Mouse (Mus musculus) heart, adult 2 months (tissue): ENCODE measurements around the gene Stpg3. TPM values are rescaled to one million over a fixed set of nuclear protein-coding genes. Genes with fewer than 3 reads are reported as not detected.

Experiments
- DNase-seq, 2 experiments: peaks; one replicate each; pipeline ENCODE4 v3.0.0; 2021
- H3K27ac ChIP-seq: fragments of 200-600 bp; 2 replicates; pipeline ENCODE4 v1.8.1; 2022
- H3K27me3 ChIP-seq: fragments of 200-500 bp; 2 replicates; pipeline ENCODE4 v1.6.1; 2012; ENCODE audit warnings: mild to moderate bottlenecking, low read length, inconsistent platforms, mixed read lengths; ENCODE audit not compliant: control insufficient read depth, insufficient read depth
- H3K36me3 ChIP-seq: fragments of 200-500 bp; 2 replicates; pipeline ENCODE4 v1.6.1; 2012; ENCODE audit warnings: low read length, inconsistent platforms; ENCODE audit not compliant: control insufficient read depth, insufficient read depth
- H3K4me1 ChIP-seq: fragments of 200-500 bp; 2 replicates; pipeline ENCODE4 v1.6.1; 2011; ENCODE audit warnings: low read length; ENCODE audit not compliant: control insufficient read depth, insufficient read depth
- H3K4me3 ChIP-seq: fragments of 200-600 bp; 2 replicates; pipeline ENCODE4 v1.8.1; 2022
- H3K79me2 ChIP-seq: fragments of 200-500 bp; replicated peaks from 2 replicates; pipeline ENCODE4 v1.6.1; 2012; ENCODE audit warnings: mild to moderate bottlenecking, inconsistent platforms, low read length, moderate library complexity, mixed read lengths; ENCODE audit not compliant: control insufficient read depth, insufficient read depth
- H3K9ac ChIP-seq: fragments of 200-500 bp; 2 replicates; pipeline ENCODE4 v1.6.1; 2012; ENCODE audit warnings: low read depth, mild to moderate bottlenecking, control low read depth, inconsistent platforms, low read length, mixed read lengths
- CTCF ChIP-seq: fragments of 200-600 bp; IDR thresholded peaks from 2 replicates; pipeline ENCODE4 v1.8.1; 2022; ENCODE audit warnings: antibody characterized with exemption, mild to moderate bottlenecking, moderate library complexity
- EP300 ChIP-seq: fragments of 200-500 bp; IDR thresholded peaks from 2 replicates; pipeline ENCODE4 v1.6.1; 2011; ENCODE audit warnings: low read depth, low read length, control low read depth; ENCODE audit not compliant: insufficient read depth
- POLR2A ChIP-seq: fragments of 200-500 bp; IDR thresholded peaks from 2 replicates; pipeline ENCODE4 v1.6.1; 2011; ENCODE audit warnings: mild to moderate bottlenecking, low read depth, low read length, control low read depth; ENCODE audit not compliant: insufficient read depth
- WGBS: fragments of 180-500 bp; shearing (Covaris S2); methylation state at CpG from one replicate; pipeline ENCODE4 v1.1.7; 2018; 5-methylcytosine and 5-hydroxymethylcytosine counted together
- intact Hi-C: fragments of 180-260 bp; cut with DNase I; formaldehyde crosslinking; loops from one replicate; pipeline ENCODE4 v1.15.1; 2025
- polyA plus RNA-seq: library from polyadenylated mRNA; depleted of rRNA; stranded (reverse); fragments of >200 nt; gene quantifications from 2 replicates; pipeline ENCODE4 v1.2.3, GENCODE M21; 2012
- total RNA-seq, 2 experiments: library from RNA; stranded (reverse); gene quantifications; 2 replicates each; pipeline ENCODE4 v1.2.3; 2021

Gene Stpg3
- total and polyA plus RNA-seq, 3 experiments: not detected

DNA sequence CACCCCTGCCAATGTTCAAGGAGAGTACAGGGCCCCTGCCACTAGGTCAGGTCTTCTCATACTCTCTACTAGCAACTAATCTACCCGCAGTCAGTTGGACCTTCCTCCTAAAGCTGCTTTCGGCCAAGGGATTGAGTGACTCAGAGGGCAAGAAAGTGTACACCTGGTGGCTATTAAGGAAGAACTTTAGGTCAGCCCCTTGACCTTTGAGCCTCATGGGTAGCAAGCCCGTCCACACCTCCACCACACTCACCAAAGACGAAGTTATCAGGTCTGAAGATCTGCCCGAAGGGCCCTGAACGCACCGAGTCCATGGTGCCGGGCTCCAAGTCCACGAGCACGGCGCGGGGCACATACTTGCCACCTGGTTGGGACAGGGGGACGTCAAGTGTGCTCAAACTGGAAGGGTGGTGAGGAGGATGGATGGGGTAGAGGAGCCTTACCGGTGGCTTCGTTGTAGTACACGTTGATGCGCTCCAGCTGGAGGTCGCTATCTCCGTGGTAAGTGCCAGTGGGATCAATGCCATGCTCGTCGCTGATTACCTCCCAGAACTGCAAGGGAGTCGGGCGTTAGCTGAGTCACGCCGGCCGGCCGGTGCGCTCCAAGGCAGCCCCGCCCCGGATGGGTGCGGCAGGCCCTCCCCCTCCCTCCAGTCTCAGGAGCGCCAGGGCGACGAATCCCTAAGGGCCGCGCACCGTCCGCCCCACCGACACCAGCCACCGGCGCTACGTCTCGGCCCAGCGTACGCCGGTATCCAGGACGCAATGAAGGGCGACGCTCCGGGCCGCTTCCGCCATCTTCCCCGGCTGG is 9.4 kb upstream of the Stpg3 start:
- Histone ChIP-seq H3K27me3 (no peaks in the 10 kb centered on the region), H3K4me1 (peaks cover 4% of the 10 kb centered on the region), H3K27ac (peak overlapping the region; percentile 98), H3K36me3 (peaks cover 3% of the 10 kb centered on the region; the same call in 1 of the 2 replicates), H3K9ac (peak overlapping the region; percentile 90), H3K79me2 (no peaks in the 10 kb centered on the region), H3K4me3 (peak overlapping the region; percentile 85)
- intact Hi-C loops: loop anchor here (1.0 kb wide), 1 partner anchor 13 kb away; the partner anchor contains the start of gene Nelfb
- DNase-seq: peak; percentile 85 to 91
- TF ChIP-seq POLR2A (no peak), EP300 (no peak), CTCF (no peak)
- under 1% methylated on average over 53 of the region's 53 CpGs for WGBS

DNA sequence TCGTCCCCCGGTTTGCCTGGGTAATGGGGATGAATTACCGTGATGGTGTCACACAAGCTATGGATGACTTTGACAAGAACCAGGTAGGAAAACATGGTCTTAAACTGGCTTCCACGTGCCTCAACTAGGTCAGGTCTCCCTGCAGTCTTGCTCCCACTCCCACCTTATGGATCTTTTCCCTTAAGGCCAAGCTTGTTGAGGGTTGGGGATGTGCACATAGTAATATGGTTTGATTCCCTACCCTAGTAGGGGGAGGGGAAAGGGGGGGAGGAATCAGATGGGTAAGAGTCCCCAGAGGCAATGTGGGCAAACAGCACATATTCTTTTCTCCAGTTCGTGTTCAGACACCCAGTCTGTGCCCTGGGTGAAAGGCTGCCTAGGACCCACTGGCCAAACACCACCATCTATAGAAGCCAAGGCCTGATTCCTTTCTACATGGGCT is 6.9 kb upstream of the Stpg3 start:
- intact Hi-C loops: no loop called here
- H3K79me2 ChIP-seq: no peaks in the 10 kb centered on the region
- WGBS: 65% methylated on average over 5 of the region's 5 CpGs
- no peak overlapping the region for H3K9ac ChIP-seq
- H3K36me3 ChIP-seq: peaks cover 3% of the 10 kb centered on the region; the same call in 1 of the 2 replicates
- no peak for DNase-seq
- no peaks in the 10 kb centered on the region for H3K27me3 ChIP-seq
- no peak overlapping the region for H3K27ac ChIP-seq
- H3K4me3 ChIP-seq: no peak overlapping the region
- TF ChIP-seq CTCF: no peak
- peak; percentile 37; the same call in 1 of the 2 replicates for TF ChIP-seq POLR2A
- H3K4me1 ChIP-seq: 0 out of 2 replicates have a peak, but pooled peaks cover 1% of the 10 kb centered on the region

DNA sequence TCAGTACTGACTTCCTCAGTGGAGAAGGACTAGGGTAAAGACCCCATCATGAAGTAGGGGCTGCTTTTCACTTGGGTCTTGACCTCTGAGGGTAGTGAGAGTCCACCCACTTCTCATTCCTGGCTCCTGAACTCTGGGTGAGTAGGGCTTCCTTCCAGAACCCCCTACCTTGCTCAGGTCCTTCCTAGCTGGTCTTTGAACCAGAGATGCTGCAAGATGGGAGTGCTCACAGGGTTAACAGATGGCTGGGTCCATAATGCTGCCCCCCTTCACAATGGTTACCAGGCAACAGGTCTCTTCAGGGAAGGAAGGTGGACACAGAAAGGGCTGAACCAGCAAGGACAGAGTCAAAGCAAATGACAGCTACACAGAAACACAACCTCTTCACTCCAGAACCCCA is 4.0 kb upstream of the Stpg3 start, which contains the start of gene Fam166a:
Fam166a (plus strand) TSS at position 301 of the 400 bp plus-strand sequence.
- intact Hi-C loops: no loop called here

DNA sequence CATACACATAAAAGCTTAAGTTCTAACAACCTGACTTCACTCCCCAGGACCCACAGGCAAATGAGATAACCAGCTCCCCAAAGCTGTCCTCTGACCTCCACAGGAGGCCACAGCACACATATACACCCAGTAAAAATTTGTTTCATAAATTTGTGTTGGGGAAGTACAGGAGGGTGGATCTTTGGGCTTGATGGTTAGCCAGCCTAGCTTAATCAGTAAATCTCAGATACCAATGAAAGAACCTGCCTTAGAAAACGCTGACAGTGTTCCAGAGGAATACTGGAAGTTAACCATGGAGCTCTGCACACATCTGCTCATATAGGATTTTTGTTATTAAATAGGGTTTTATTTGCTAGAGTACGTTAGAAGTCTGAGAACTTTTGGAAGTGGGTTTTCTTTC is 3.2 kb upstream of the Stpg3 start:
- no peak overlapping the region for H3K4me3 ChIP-seq
- H3K27ac ChIP-seq: no peak overlapping the region
- no peaks in the 10 kb centered on the region for H3K4me1 ChIP-seq
- no peaks in the 10 kb centered on the region for H3K79me2 ChIP-seq
- H3K36me3 ChIP-seq: no peaks in the 10 kb centered on the region
- no peak for TF ChIP-seq EP300
- TF ChIP-seq POLR2A: no peak
- no peak for TF ChIP-seq CTCF
- no peaks in the 10 kb centered on the region for H3K27me3 ChIP-seq
- 56% methylated on average over 2 of the region's 2 CpGs for WGBS
- no peak for DNase-seq
- no peak overlapping the region for H3K9ac ChIP-seq
- intact Hi-C loops: no loop called here

More for the DNA sequence above, 4.0 kb upstream of the Stpg3 start, which contains the start of gene Fam166a:
- DNase-seq: no peak
- H3K4me1 ChIP-seq: 0 out of 2 replicates have a peak, but pooled peaks cover 1% of the 10 kb centered on the region
- no peak for TF ChIP-seq CTCF
- no peak for TF ChIP-seq POLR2A
- no peak for TF ChIP-seq EP300
- peaks cover 3% of the 10 kb centered on the region; the same call in 1 of the 2 replicates for H3K36me3 ChIP-seq
- no peaks in the 10 kb centered on the region for H3K27me3 ChIP-seq
- no peak within 1 kb of the TSS for H3K27ac ChIP-seq
- H3K4me3 ChIP-seq: no peak within 1 kb of the TSS
- H3K9ac ChIP-seq: no peak within 1 kb of the TSS
- no peaks in the 10 kb centered on the region for H3K79me2 ChIP-seq

DNA sequence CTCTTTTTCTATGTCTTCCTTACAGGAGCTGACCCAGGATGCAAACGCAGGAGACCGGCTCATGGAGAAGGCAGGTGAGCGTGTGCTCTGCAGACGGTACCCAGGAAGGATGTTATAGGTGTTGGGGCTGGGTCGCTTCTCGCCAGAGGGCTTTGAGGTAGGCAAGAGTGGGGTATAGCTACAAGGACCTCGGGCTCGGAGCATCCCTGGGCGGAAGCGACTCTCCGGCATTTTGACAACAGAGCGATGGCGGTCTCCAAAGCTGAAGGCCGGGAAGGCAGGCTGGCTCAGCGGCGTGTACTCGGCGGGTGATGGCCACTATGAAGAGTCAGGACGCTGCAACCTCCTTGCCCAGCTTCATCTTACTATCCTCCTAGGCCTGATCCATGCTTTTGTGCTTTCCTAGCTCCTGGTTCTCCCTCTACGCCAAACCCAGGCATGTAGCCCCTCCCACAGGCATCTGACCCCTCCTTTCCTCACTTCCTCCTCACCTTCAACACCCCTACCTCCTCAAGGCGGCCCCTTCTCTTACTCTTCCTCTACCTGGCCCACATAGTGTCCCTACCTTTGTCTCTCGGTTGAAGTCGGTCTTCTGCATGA is 1.1 kb downstream of the Stpg3 start:
- no peaks in the 10 kb centered on the region for H3K27me3 ChIP-seq
- WGBS: 66% methylated on average over 23 of the region's 23 CpGs
- no peaks in the 10 kb centered on the region for H3K36me3 ChIP-seq
- no peak overlapping the region for H3K9ac ChIP-seq
- H3K4me3 ChIP-seq: no peak overlapping the region
- TF ChIP-seq POLR2A: no peak
- no peak for TF ChIP-seq EP300
- TF ChIP-seq CTCF: no peak
- H3K4me1 ChIP-seq: peaks cover 4% of the 10 kb centered on the region; the same call in 1 of the 2 replicates
- H3K79me2 ChIP-seq: peaks cover 2% of the 10 kb centered on the region
- no peak for DNase-seq
- no peak overlapping the region for H3K27ac ChIP-seq
- intact Hi-C loops: no loop called here
